Mouse (Mus musculus): ENCODE data around the gene Mgmt. TPM values are rescaled to one million over a fixed set of nuclear protein-coding genes. Genes with fewer than 3 reads are reported as not detected.

Mgmt gene
- total RNA-seq, 1 experiment from 2014 or later = 5.2 TPM

DNA sequence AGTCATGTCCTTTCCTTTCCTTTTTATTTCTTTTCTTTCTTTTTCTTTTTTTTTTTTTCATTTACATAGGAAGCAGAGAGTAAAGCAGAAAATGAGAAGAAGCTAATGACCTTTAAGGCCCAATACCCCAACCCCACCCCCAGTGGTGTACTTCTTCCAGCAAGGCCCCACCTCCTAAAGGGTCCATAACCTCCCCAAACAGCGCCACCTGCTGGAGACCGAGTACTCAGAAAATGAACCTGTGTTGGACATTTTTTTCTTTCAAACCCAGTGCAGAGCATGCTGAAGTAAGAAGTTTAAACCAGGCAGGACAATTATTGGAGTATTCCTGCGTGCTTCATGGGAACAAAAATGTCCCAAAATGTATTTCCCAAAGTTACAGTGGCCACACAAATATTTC is 166.1 kb downstream of the Mgmt start:
- peak; percentile 38 for DNase-seq

DNA sequence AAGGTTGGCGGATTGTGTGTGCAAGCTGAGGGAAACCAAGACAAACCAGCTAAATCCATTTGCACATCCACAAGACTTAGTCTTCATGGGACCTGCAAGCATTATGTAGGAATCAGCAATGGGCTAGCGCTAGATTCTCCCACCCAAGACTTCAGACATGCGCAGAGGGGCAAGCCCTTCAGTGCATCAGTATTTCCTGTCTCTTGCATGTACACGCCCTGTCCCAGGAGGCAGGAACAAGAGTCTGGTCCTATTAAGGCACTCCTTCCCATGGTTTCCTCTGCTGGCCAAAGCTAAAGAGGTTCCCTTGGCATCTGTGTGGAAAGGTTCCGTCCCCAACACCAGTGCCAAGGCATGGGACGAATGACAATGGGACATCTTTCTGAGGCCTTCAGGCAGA is 166.7 kb downstream of the Mgmt start:
- DNase-seq = no peak

DNA sequence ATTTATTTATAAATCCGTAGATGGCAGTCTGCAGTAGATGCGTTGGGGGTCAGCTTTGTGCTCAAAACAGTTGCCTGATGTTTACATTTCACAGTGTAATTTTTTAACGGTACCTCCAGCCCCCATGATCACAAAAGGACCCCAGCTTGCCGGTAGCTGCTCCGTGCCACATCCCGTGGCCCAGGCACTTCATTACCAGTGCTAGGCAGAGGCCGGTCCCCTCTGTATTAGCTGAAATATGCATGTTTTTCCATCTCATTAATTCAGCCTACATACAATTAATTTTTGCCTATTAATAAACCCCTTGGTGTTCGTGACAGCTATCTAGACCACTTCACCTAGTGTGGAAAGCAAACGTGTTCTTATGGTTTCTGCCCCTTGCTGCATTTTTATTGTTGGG is 169.8 kb downstream of the Mgmt start:
- DNase-seq = no peak

DNA sequence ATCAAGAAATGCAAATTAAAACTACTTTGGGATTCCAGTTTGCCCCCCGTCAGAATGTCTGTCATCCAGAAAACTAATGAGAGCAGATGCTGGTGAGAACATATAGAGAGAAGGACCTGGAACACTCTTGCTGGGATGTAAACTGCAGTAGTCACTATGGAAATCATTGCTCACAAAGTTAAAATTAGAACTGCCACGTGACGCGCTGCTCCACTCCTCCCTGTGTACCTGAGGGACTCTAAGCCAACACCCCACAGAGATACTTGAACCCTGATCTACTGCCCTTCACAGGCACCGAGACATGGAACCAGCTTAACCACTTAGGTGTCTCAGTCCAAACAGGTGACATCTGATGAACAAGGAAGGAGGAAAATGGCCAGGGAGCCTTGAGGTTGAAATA is 171.0 kb downstream of the Mgmt start:
- DNase-seq = no peak

DNA sequence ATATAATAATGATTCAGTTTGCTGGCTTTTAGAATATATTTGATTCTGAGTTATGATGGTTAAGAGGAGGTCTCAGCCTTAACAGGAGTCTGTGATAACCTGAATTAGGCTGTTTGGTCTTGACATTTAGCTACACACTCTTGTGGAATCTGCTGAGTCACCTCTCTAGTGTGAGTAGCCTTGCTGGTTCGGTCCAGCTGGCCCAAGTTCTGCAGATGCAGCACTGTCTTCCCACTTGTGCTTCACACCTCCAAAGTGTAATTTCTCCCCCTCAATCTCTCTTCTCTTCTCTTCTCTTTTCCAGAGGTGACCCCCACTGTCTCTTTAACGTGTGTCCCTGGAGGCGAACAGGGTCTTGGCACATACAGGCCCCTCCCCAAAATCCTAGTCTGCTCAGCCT is 171.8 kb downstream of the Mgmt start:
- DNase-seq = no peak

DNA sequence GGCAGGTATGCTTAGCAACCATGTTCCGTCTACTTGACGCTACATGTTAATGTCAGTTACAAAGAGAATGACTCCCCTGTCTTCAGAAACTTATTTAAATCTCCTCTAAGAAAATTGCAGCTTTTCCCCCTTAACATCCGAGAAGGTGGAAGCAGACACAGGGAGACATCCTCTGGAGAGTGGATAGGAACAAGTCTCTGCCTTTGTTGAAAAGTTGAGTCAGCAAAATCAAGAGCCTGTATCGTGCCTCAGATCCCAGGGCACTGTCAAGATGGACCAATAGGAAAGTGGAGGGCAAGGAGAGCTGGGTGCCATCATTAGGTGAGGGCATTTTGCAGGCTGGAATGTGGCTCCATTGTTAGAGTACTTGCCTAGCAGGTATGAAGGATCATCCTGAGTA is 172.6 kb downstream of the Mgmt start:
- no peak for DNase-seq

DNA sequence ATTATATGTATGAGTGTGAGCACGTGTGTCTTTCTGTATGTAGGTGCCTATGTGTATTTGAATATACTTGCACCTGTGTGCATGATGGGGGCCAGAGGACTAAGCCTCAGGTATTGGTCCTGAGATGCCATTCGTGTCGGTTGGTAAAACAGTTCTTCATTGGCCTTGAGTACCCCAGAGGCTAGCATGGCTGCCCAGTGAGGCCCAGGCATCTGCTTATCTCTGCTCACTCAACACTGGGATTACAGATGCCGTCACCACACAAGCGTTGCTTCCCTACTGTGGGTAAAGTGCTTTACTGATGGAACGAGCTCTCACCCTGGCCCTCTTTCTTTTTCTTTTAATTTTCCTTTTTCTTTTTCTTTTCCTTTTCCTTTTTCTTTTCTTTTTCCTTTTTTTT is 173.3 kb downstream of the Mgmt start:
- no peak for DNase-seq

DNA sequence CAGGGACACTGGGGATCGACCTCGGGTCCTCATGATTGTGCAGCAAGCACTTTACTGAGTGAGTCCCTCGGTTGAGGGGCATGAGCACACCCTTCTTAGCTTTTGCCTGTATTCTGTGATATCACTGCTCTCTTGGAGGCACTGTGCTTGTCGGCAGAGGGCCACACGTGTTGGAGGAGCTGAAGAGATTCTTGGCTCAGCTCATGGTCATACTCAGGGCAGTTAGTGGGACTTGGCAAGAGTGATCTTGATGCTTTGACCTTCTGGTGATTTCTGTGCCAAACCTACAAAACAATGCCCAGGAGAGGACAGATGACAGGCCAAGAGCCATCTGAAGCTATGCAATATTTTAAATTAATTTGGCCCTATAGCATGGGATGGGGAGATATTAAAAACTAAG is 174.4 kb downstream of the Mgmt start:
- peak; percentile 44 for DNase-seq

DNA sequence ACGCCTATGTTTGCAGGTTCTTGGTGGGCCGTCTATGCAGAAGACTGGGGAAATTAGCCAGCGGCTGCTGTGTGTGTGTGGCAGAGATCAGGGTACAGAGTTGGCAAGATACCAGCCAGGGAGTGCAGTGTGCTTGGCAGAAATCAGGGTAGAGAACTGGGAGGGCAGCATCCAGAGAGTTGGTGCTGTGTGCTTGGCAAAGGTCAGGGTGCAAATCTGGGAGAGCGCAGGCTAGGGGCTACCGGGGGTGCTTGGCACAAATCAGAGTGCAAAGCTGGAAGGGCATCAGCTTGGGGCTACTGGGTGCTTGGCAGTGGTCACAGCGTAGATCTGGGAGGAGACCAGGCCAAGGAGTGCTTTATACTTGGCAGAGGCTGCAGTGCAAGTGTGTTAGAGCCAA is 175.4 kb downstream of the Mgmt start:
- no peak for DNase-seq

DNA sequence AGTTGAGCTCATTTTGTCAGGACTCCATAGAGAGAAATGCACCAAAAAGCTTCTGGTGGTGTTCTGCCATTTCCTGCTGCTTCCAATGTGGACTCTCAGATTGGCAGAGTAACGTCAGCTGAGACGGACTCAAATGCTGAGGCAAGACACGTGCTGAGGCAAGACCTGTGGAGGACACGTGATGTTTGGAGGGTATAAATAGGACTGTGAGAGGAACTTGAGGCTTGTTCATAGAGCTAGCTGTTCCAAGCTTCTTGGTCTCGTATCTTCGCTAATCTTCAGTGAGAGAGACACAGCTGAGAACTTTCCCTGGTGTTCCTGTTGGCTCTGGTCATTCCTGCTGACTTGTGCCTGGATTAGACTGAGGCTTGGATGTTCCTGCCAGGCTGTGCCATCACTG is 176.9 kb downstream of the Mgmt start:
- DNase-seq = no peak

DNA sequence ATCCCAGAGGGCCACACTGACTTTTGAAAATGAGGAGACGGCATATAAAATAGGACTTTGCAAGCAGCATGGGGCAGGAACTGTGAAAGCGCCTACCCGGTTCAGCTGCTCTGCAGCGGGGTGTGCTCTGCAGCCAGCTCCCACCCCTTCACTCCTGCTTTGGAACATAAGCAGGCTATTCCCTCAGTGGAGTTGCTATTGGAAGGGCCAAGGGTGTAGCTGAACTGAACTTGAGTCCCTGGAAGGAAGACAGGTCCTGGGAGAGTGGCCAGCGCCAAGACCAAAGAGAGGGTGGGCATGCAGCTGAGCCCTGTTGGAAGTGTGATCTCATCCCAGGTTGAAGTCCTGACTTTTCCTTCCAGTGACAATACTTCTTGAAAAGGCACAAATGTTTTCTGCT is 179.5 kb downstream of the Mgmt start:
- DNase-seq = no peak

DNA sequence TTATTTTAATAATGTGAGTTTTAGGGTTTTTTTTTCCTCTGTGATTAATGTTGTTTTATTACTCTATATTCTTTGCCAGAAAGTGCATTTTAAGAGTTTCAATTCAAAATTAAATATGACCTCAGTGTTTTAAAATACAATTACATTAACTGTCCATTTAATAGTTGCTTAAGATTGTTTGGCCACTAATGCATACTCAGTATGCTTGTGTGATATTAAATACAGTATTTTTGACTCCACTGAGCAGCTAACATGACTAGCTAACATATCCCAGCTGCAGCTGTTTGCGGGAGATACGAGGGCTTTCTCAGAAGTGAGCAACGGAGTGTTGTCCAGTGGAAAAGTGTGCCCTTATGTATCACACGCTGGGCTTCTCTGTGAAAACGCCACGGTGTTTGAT is 179.9 kb downstream of the Mgmt start:
- DNase-seq = no peak

DNA sequence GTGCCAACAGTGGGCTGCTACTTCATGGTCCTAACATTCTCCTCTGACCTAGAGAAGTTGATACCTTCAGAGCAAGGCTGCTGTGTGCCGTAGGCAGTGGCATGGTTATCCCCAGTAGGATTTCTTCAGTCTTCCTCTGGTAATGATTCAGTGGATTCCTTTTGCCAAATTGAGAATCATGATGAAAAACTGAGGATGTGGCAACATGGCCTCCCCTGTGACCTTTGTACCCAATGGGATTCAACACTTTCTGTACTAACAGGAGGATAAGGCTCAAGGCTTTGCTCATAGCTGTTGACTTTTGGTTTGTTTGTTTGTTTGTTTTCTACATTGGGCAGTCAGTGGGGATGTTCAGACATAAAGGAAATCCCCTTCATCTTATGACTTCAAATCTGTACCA is 180.9 kb downstream of the Mgmt start:
- DNase-seq = no peak

DNA sequence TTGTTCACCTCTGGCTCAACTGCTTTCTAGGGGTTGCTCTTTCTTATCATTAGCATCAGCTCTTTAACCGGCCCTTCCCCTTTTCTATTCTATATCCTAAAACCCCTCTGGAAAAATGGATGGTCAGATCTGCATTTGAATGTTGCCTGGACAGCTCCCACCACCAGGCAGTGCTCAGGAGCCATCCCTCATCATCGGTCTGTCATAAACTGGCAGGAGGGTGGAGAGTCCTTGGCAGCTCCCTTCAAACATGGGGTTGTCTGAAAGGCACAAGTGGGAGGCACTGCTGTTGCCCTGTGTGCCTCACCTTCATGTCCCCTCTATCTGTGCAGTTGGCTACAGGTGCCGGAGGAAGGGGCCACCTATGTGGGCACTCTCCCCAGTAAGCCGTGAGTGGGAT is 185.8 kb downstream of the Mgmt start:
- DNase-seq = no peak

DNA sequence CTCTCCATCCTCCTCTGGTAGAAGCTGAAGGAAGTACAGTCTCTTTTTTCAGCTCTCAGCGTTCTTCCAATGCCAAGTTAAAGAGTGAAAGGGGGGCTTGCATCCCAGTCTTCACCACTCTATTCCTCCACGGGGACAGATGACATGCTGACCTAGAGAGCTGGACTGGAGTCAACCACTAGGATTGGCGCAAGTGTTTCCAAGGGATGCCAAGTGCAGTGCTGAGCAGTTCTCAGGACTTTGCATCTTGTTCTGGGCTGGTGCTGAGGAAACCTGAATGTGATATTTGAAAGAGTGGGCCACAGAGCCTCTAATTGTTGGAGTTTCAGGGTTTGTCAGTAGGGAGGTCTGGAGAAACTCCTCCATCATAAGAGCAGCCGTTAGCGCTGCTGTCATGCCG is 187.8 kb downstream of the Mgmt start:
- DNase-seq = no peak

DNA sequence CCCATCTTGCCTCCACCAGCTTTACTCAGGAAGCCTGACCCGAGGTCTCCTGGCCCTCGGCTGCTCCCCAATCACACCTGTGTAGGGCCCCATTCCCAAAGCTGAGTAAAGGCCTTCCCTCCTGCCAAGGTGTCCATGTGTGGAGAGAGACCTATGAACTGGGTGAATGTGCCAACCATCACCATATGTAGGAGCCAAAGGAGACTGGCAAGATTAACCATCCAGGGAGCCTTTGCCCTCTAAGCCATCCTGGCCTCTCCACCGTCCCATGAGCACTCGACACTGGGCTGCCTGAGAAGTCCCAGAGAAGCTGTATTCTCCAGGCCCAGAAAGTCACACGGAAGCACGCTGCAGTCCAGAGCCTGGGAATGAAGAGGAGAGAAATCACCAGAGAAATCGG is 190.2 kb downstream of the Mgmt start:
- DNase-seq = no peak

DNA sequence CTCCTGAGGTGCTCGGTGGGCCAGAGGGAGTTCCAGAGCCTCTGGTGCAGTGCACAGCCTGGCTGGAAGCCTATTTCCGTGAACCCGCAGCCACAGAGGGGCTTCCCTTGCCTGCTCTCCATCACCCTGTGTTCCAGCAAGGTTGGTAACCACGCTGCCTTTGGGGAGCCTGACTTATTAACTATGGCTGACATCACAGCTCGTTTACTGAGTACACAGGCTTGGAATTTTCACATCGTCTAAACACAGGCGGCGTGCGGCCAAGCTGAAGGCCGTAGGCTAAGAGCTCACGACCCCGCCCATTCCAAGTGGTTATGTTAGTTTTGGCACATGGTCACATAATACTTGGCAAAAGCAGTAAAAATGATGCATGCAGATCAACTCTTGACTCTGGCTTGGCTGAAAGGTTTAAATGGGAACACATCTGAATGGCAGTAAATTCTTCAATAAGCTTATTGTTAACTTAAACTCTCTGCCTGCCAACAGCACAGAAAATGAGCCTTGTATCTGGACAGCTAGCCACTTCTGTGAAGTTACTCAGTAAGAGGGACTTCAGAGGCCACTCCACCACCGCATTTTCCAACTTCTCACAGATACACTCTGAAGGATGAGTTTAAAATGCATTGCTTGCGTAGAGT is 191.7 kb downstream of the Mgmt start:
- DNase-seq = peak; percentile 74

DNA sequence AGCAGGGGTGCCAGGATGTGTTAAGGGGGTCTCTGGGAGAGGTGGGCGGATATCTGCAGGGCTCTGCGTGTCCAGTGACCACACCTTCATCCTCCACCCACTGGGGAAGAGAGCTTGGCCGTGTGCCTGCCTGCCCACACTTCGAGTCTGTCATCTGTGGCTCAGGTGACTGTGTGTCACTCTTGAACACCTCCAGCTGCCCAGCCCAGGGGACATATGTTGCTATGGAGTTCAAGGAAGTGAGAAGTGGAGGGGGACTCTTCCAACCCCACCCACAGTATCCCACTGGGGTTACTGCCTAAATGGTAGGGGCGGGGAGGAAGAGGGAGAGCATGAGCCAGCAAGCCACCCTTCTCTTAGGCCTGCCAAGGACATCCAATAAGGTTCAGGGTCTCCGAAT is 192.7 kb downstream of the Mgmt start:
- no peak for DNase-seq

DNA sequence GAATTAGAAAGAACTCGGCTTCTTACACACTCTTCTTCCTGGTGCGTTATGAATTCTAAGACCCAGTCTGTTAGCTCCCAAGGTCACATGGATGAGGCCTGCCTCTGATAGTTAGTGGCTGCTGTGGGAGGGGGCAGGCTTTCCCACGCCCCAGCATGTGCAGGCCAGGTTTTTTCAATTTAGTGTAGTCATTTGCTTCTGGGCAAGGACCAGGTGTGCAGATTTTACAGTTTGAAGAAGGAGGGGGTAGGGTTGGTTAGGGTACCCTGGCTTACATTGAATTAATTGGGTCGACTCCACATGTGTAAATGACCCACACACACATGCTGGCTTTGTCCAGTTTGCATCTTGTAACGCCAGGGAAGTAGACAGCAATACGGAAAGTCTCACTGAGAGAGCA is 193.7 kb downstream of the Mgmt start:
- DNase-seq = no peak

DNA sequence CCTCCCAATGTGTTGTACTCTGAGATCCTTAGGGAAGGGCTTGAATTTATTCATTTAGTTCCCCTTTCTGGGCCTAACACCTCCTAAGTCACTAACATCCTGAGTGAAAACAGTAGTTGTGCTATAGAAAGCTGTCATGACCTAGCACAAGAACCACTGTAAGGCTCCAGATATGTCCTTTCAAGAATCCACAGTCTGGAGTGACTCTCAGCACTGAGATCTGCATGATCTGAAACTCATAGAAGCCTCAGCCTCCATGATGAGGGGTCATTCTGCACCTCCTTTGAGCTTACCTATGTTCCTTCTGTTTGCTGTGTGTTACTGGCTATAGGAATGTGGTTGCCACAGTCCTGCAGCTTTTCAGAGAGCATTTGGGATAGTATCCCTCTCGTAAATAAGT is 200.1 kb downstream of the Mgmt start:
- DNase-seq = no peak

DNA sequence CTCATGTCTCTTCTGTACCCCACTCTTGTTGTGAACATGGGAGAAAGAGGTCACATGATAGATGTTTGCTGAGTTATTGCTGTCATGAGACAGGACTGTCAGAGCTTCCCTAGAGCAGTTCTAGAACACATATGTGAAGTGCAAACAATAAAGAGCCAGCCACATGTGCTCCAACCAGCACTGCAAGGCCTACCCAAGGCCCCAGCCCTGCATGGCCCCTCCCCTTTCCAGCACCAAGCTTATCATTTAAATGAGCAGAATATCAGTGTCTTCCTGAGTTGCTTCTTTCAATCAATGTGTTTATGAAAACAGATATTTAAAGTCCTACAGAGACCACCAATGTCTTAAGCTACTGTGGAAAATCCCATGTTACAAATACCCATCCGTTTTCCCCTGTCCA is 201.3 kb downstream of the Mgmt start:
- no peak for DNase-seq

DNA sequence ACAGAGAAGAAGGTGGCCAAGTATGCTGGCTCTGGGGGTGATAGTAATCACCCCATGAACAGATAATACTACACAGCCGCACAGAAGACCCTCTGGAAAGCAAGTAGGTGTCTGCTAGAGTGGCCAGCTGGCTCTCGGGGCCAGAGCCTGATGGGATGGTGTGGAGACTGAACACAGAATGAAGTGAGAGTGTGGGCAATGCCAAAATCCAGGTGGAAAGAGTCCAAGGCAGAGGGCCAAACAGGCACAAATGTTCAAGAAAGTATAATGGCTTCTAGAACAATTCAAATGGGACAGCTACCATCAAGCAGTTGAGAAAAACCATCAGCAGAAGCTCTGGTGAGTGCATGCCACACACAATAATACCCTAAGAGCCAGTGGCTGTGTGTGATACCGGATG is 205.4 kb downstream of the Mgmt start:
- no peak for DNase-seq

DNA sequence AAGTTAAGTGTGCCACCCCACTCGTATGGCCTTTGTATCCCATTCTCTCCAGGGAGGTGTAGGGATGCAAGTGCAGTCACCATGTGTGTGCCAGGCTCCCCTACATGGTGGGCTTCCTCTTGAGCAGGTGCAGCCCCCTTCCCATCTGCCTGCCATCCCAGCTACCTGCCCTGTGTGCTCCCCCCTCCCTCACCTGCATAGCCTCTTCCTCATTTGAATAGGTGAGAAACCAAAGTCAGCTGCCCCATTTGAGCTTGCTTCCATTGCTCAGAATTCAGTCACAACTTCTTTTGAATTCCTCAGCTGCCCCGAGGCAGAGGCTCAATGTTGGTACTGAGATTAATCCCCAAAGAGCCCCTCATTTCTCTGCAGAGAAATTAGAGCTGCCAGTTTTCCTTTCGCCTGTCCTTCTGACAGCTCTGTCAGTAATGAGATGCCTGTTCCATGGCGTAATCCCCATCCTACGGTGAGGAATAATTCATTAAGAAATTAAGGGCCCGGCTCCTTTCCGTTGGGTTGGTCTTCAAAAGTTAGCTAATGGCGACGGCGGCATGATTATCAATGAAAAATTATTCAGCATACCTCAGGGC is 208.3 kb downstream of the Mgmt start:
- no peak for DNase-seq

DNA sequence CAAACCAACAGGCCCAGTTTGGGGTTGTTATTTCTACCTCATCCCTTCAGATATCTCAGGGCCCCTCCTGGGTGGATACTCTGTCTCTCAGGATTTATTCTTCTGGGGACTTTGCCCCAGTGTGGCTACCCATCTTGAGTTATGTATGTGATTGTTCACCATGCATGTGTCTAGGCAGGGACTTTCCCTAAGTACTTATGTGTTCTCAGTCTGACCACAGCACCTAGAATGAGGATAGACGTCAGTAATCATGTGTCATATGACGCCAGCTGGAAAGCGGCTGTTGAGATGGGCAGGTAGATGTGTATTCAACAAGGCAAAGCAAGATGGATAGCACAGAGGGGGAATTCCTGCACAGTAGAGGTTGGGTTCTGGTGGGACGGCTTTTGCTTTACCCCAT is 217.7 kb downstream of the Mgmt start:
- DNase-seq = no peak

DNA sequence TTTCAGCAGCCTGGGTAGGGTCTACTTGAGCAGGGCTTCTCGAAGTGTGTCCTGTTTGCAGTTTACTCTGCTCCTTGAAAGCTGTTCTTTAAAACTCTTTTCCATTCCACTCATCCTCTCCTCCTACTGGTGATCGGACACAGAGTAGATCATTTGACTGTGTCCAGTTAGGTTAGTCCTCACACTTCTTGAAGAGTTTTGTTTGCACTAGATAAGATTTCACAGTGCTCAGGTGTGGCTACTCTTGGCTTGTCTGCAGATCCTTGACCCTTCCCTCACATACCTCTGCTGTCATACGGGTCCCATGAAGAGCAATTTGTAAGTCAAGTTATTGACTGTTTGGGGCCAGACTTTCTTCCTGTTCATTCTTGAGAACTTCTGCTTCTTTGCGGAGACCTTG is 221.8 kb downstream of the Mgmt start:
- DNase-seq = no peak
